8 mouse cellular contexts compared by ENCODE assay signal in genomic region chr12:85473481-85474297, GRCm38 (mm10). TPM values are rescaled to one million over a fixed set of nuclear protein-coding genes. Genes with fewer than 3 reads are reported as not detected.
DNase-seq lines count a peak whose midpoint lies in the region; ATAC-seq and TF ChIP-seq lines count a peak whose summit lies in the region.

TSS of gene Fos (plus strand) at chr12:85473890.

- no peak for TF ChIP-seq CTCF in C2C12 (IDR thresholded peaks at IDR 0.05; ENCODE audit: control insufficient read depth, insufficient read depth, insufficient read length)
- no peak for TF ChIP-seq CTCF in brain, embryonic 14.5 days (IDR thresholded peaks at IDR 0.05; ENCODE audit: borderline replicate concordance, extremely low read depth, insufficient read depth, insufficient read length)
- TF ChIP-seq CTCF in kidney, postnatal 0 days (IDR thresholded peaks at IDR 0.05; ENCODE audit: low read depth) = peak; percentile 17; the same call in 1 of the 2 replicates

- H3K36me3 ChIP-seq in C2C12 (ENCODE audit: control insufficient read depth, insufficient read depth) = no peaks in the 10 kb centered on the region
- peaks cover 5% of the 10 kb centered on the region; the same call in 1 of the 2 replicates for H3K36me3 ChIP-seq in heart, embryonic 12.5 days
- H3K36me3 ChIP-seq in kidney, postnatal 0 days (ENCODE audit: insufficient read depth, low read length) = no peaks in the 10 kb centered on the region
- no peaks in the 10 kb centered on the region for H3K36me3 ChIP-seq in liver, embryonic 11.5 days (ENCODE audit: control insufficient read depth, insufficient read depth, low read length)
- H3K36me3 ChIP-seq in myocyte (ENCODE audit: control insufficient read depth, insufficient read depth) = peaks cover 4% of the 10 kb centered on the region

- peaks cover 33% of the 10 kb centered on the region for H3K4me1 ChIP-seq in heart, embryonic 12.5 days (replicated peaks)
- H3K4me1 ChIP-seq in kidney, postnatal 0 days (replicated peaks; ENCODE audit: insufficient read depth, low read length) = peaks cover 17% of the 10 kb centered on the region
- H3K4me1 ChIP-seq in liver, embryonic 11.5 days (replicated peaks; ENCODE audit: control insufficient read depth, insufficient read depth, low read length) = peaks cover 31% of the 10 kb centered on the region

- peak within 1 kb of the TSS; percentile 93 for H3K4me2 ChIP-seq in heart, embryonic 12.5 days
- H3K4me2 ChIP-seq in kidney, postnatal 0 days (ENCODE audit: low read length) = peak within 1 kb of the TSS; percentile 99
- H3K4me2 ChIP-seq in liver, embryonic 11.5 days = peak within 1 kb of the TSS; percentile 100
- H3K4me2 ChIP-seq in myocyte (ENCODE audit: low read depth) = peak within 1 kb of the TSS; percentile 92

- no peaks in the 10 kb centered on the region for H3K9me3 ChIP-seq in heart, embryonic 12.5 days (replicated peaks)
- H3K9me3 ChIP-seq in kidney, postnatal 0 days (replicated peaks; ENCODE audit: low read length) = no peaks in the 10 kb centered on the region
- no peaks in the 10 kb centered on the region for H3K9me3 ChIP-seq in liver, embryonic 11.5 days (ENCODE audit: control insufficient read depth, low read length)

- H3K79me2 ChIP-seq in C2C12 (ENCODE audit: control insufficient read depth, insufficient read depth) = no peaks in the 10 kb centered on the region
- no peaks in the 10 kb centered on the region for H3K79me2 ChIP-seq in myocyte (ENCODE audit: control insufficient read depth, insufficient read depth)

- peak; percentile 94 for DNase-seq in brain, embryonic 14.5 days (ENCODE audit: low read depth)
- peak; percentile 95 for DNase-seq in kidney, postnatal 0 days (ENCODE audit: low spot score)
- peak; percentile 90 for DNase-seq in liver, embryonic 11.5 days (ENCODE audit: low spot score)
- peak; percentile 75 to 88 for DNase-seq in spleen, postnatal 4 days (ENCODE audit: low spot score in 2 of 2)

- no peaks in the 10 kb centered on the region for H3K79me3 ChIP-seq in C2C12 (ENCODE audit: low read depth)

- under 1% methylated on average over 56 of the region's 56 CpGs for WGBS in heart, embryonic 12.5 days
- WGBS in kidney, postnatal 0 days = under 1% methylated on average over 56 of the region's 56 CpGs
- WGBS in liver, embryonic 11.5 days = under 1% methylated on average over 56 of the region's 56 CpGs

- peak; percentile 58; the same call in 1 of the 2 replicates for TF ChIP-seq POLR2A in brain, embryonic 14.5 days (IDR thresholded peaks at IDR 0.05; ENCODE audit: borderline replicate concordance, extremely low read depth, insufficient read depth, insufficient read length, poor library complexity, severe bottlenecking)
- peak; percentile 94 for TF ChIP-seq POLR2A in myocyte (IDR thresholded peaks at IDR 0.05; ENCODE audit: insufficient read length, low read depth)

- no peaks in the 10 kb centered on the region for H3K27me3 ChIP-seq in C2C12 (ENCODE audit: control insufficient read depth, insufficient read depth, insufficient read length)
- peaks cover 6% of the 10 kb centered on the region; the same call in 1 of the 2 replicates for H3K27me3 ChIP-seq in heart, embryonic 12.5 days (replicated peaks)
- H3K27me3 ChIP-seq in kidney, postnatal 0 days (ENCODE audit: insufficient read depth, low read length) = peaks cover 11% of the 10 kb centered on the region; the same call in 1 of the 2 replicates
- H3K27me3 ChIP-seq in liver, embryonic 11.5 days (replicated peaks; ENCODE audit: control insufficient read depth, insufficient read depth, low read length) = peaks cover 49% of the 10 kb centered on the region
- H3K27me3 ChIP-seq in myocyte (ENCODE audit: control insufficient read depth, insufficient read depth, insufficient read length) = no peaks in the 10 kb centered on the region

- peak within 1 kb of the TSS; percentile 90 for H3K27ac ChIP-seq in heart, embryonic 12.5 days (ENCODE audit: poor library complexity, severe bottlenecking)
- peak within 1 kb of the TSS; percentile 78 for H3K27ac ChIP-seq in kidney, postnatal 0 days
- H3K27ac ChIP-seq in liver, embryonic 11.5 days (ENCODE audit: low read depth, low read length) = peak within 1 kb of the TSS; percentile 61

- H3K4me3 ChIP-seq in C2C12 (ENCODE audit: insufficient read depth, poor library complexity, severe bottlenecking) (peak within 1 kb of the TSS; percentile 44), myocyte (peak within 1 kb of the TSS; percentile 70)
- H3K4me3 ChIP-seq in heart, embryonic 12.5 days = peak within 1 kb of the TSS; percentile 61
- peak within 1 kb of the TSS; percentile 55 for H3K4me3 ChIP-seq in kidney, postnatal 0 days (replicated peaks; ENCODE audit: low read depth, low read length)
- H3K4me3 ChIP-seq in liver, embryonic 11.5 days (ENCODE audit: low read depth, low read length) = peak within 1 kb of the TSS; percentile 66

- H3ac ChIP-seq in C2C12 (ENCODE audit: control insufficient read depth, insufficient read length, low read depth) (peak within 1 kb of the TSS; percentile 56), myocyte (ENCODE audit: control insufficient read depth, insufficient read length) (peak within 1 kb of the TSS; percentile 28)

- H3K9ac ChIP-seq in heart, embryonic 12.5 days = peak within 1 kb of the TSS; percentile 78
- peak within 1 kb of the TSS; percentile 60 for H3K9ac ChIP-seq in kidney, postnatal 0 days (ENCODE audit: low read depth, low read length)
- H3K9ac ChIP-seq in liver, embryonic 11.5 days (ENCODE audit: low read depth, low read length) = peak within 1 kb of the TSS; percentile 65

- ATAC-seq in erythroblast, adult 5-6 weeks (replicated peaks; ENCODE audit: low FRiP score, poor library complexity, severe bottlenecking) = peak; percentile 82
- peak; percentile 91 for ATAC-seq in heart, embryonic 12.5 days (ENCODE audit: insufficient number of reproducible peaks, low FRiP score)
- ATAC-seq in kidney, postnatal 0 days (replicated peaks; ENCODE audit: low FRiP score, low read depth) = peak; percentile 83
- ATAC-seq in liver, embryonic 11.5 days (replicated peaks; ENCODE audit: low FRiP score) = peak; percentile 85

TF ChIP-seq in C2C12, 6 proteins besides CTCF, POLR2A, EP300 and RAD21:
- TF ChIP-seq CEBPB (IDR thresholded peaks at IDR 0.05; ENCODE audit: low read depth) (no peak), MAX (IDR thresholded peaks at IDR 0.05) (peak; percentile 34)

TF ChIP-seq in myocyte, 11 proteins besides CTCF, POLR2A, EP300 and RAD21:
- no peak for TF ChIP-seq MAX (IDR thresholded peaks at IDR 0.05; ENCODE audit: low read depth)
- TF ChIP-seq CEBPB (IDR thresholded peaks at IDR 0.05; ENCODE audit: insufficient read depth, poor library complexity, severe bottlenecking) = no peak
- TF ChIP-seq E2F4 (IDR thresholded peaks at IDR 0.05; ENCODE audit: insufficient read depth) = no peak
- TF ChIP-seq TCF3 (IDR thresholded peaks at IDR 0.05; ENCODE audit: insufficient read length, low read depth) = no peak
- TF ChIP-seq MYOG (IDR thresholded peaks at IDR 0.05; ENCODE audit: control insufficient read depth in 1 of 3, insufficient read depth in 1 of 3, insufficient read length in 2 of 3, low read depth in 2 of 3) = peak in 1 of 3 experiments; percentile 22
- TF ChIP-seq TCF12 (IDR thresholded peaks at IDR 0.05; ENCODE audit: insufficient read depth, poor library complexity, severe bottlenecking) = no peak
- peak; percentile 96 for TF ChIP-seq POLR2AphosphoS2 (IDR thresholded peaks at IDR 0.05; ENCODE audit: insufficient read length, low read depth)
- TF ChIP-seq SRF (IDR thresholded peaks at IDR 0.05; ENCODE audit: control insufficient read depth, insufficient read length, low read depth) = peak; percentile 98
- TF ChIP-seq USF1 (IDR thresholded peaks at IDR 0.05; ENCODE audit: low read depth) = no peak
- TF ChIP-seq MYOD1 (IDR thresholded peaks at IDR 0.05; ENCODE audit: control insufficient read depth in 1 of 3, insufficient read length in 2 of 3, low read depth in 2 of 3) = peak in 2 of 3 experiments; percentile 53 to 78
- TF ChIP-seq REST (IDR thresholded peaks at IDR 0.05; ENCODE audit: insufficient read depth, insufficient read length) = no peak

RNA-seq across cellular contexts. Expression of gene Fos, which starts in this region (rescaled TPM):
- 2.7 TPM for polyA plus RNA-seq in C2C12 (2012; fragmentation: generic; extraction: Trizol)
- polyA plus RNA-seq in brain, embryonic 14.5 days (2012; rRNA removed) = 1.9 and 2.0 TPM in 2 replicates
- 40.3 and 41.9 TPM in 2 replicates for total RNA-seq in erythroblast, adult 5-6 weeks (2015; ENCODE audit: low replicate concordance)
- 25.0 and 32.1 TPM in 2 replicates for total RNA-seq in erythroblast, adult 5-6 weeks (2017; ENCODE audit: low replicate concordance)
- polyA plus RNA-seq in heart, embryonic 12.5 days (2016; fragmentation: Nextera tagmentation; extraction: Ambion mirVana) = 5.9 and 8.1 TPM in 2 replicates
- polyA plus RNA-seq in kidney, postnatal 0 days (2015; fragmentation: Nextera tagmentation; extraction: Ambion mirVana) = 3.5 and 3.9 TPM in 2 replicates
- 1.3 and 1.6 TPM in 2 replicates for polyA plus RNA-seq in liver, embryonic 11.5 days (2014; fragmentation: Nextera tagmentation; extraction: Ambion mirVana)
- polyA plus RNA-seq in myocyte (2012; fragmentation: generic; extraction: Trizol) = 3.1 TPM

Comparison
In these comparisons a context has a peak if more than half of its experiments do, and no peak if none do; other contexts are left out.
1. Peak in every context shown above with its lines: DNase-seq, ATAC-seq, H3K4me3 ChIP-seq and H3K27ac ChIP-seq.